Mouse (Mus musculus) heart, embryonic 11.5 days (tissue): ENCODE data around the gene Cadm3. TPM values are rescaled to one million over a fixed set of nuclear protein-coding genes. Genes with fewer than 3 reads are reported as not detected.
"Not testable (repeated sequence)": the region's sequence is repeated elsewhere in the genome, so short reads cannot be mapped to it uniquely, and the experiment has no call there.

Experiments used
- ATAC-seq: fragments of 200-750 bp; cut with Nextera tagmentation; replicated peaks from 2 replicates; pipeline ENCODE4 v1.8.0; 2017; ENCODE audit warnings: moderate library complexity; ENCODE audit not compliant: insufficient number of reproducible peaks, low FRiP score, low TSS enrichment
- H3K27ac ChIP-seq: fragments of 300-500 bp; sonication (generic); 2 replicates; pipeline ENCODE4 v1.5.1; 2014; ENCODE audit warnings: mild to moderate bottlenecking, low read depth, low read length
- H3K27me3 ChIP-seq: fragments of 300-500 bp; sonication (generic); 2 replicates; pipeline ENCODE4 v1.6.1; 2014; ENCODE audit warnings: mild to moderate bottlenecking, low read length, mixed read lengths; ENCODE audit not compliant: control insufficient read depth, insufficient read depth
- H3K36me3 ChIP-seq: fragments of 300-500 bp; sonication (generic); 2 replicates; pipeline ENCODE4 v1.6.1; 2014; ENCODE audit warnings: mild to moderate bottlenecking, low read length, moderate library complexity, mixed read lengths; ENCODE audit not compliant: control insufficient read depth, insufficient read depth
- H3K4me1 ChIP-seq: fragments of 300-500 bp; sonication (generic); 2 replicates; pipeline ENCODE4 v1.6.1; 2014; ENCODE audit warnings: low read length; ENCODE audit not compliant: control insufficient read depth, insufficient read depth
- H3K4me2 ChIP-seq: fragments of 300-500 bp; sonication (generic); 2 replicates; pipeline ENCODE4 v1.6.1; 2014; ENCODE audit warnings: mild to moderate bottlenecking, moderate library complexity
- H3K4me3 ChIP-seq: fragments of 300-500 bp; sonication (generic); 2 replicates; pipeline ENCODE4 v1.5.1; 2014; ENCODE audit warnings: low read depth, low read length
- H3K9ac ChIP-seq: fragments of 300-500 bp; sonication (generic); 2 replicates; pipeline ENCODE4 v1.6.1; 2014; ENCODE audit warnings: mild to moderate bottlenecking, low read depth, low read length, moderate library complexity
- H3K9me3 ChIP-seq: fragments of 300-500 bp; sonication (generic); replicated peaks from 2 replicates; pipeline ENCODE4 v1.6.1; 2016; ENCODE audit warnings: low read length; ENCODE audit not compliant: control insufficient read depth
- WGBS: fragments of 180-500 bp; shearing (Covaris S2); extraction: QIAGEN DNeasy Blood & Tissue Kit; methylation state at CpG from one replicate; pipeline ENCODE4 v1.1.7; 2014; ENCODE audit not compliant: insufficient replicate concordance; 5-methylcytosine and 5-hydroxymethylcytosine counted together
- polyA plus RNA-seq: library from polyadenylated mRNA; unstranded; fragments of >200 nt; fragmentation: Nextera tagmentation; extraction: Ambion mirVana; gene quantifications from 2 replicates; pipeline ENCODE4 v1.2.1, GENCODE M21; 2014

The Cadm3 gene
- polyA plus RNA-seq, 1 experiment from 2014 or later, result 1.3 TPM

DNA sequence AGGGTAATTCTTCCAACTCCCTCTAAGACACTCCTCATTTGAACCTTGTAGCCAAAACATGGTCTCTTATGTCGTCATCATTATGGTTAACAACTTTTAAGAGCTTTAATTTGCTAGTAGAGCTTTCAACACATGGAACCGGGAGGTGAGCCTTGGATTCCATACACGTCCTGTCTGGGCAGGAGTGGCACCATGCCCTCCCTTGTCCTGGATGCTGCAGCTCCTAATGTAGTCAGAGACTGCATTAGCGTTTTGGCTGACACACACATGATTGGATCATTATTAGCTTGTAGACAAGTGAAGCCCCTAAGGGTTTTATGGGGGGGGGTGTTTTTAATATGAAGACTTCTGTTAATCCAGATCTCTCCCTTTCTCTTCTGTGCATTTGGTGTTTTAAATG is 42.5 kb downstream of the Cadm3 start:
- no peaks in the 10 kb centered on the region for H3K27me3 ChIP-seq
- H3K4me2 ChIP-seq, result no peak overlapping the region
- H3K36me3 ChIP-seq, result no peaks in the 10 kb centered on the region
- H3K4me3 ChIP-seq, result no peak overlapping the region
- H3K27ac ChIP-seq, result no peak overlapping the region
- 55% methylated on average over 4 of the region's 4 CpGs for WGBS
- H3K4me1 ChIP-seq, result peaks cover 7% of the 10 kb centered on the region
- no peak overlapping the region for H3K9ac ChIP-seq
- ATAC-seq, result no peak
- no peaks in the 10 kb centered on the region for H3K9me3 ChIP-seq

DNA sequence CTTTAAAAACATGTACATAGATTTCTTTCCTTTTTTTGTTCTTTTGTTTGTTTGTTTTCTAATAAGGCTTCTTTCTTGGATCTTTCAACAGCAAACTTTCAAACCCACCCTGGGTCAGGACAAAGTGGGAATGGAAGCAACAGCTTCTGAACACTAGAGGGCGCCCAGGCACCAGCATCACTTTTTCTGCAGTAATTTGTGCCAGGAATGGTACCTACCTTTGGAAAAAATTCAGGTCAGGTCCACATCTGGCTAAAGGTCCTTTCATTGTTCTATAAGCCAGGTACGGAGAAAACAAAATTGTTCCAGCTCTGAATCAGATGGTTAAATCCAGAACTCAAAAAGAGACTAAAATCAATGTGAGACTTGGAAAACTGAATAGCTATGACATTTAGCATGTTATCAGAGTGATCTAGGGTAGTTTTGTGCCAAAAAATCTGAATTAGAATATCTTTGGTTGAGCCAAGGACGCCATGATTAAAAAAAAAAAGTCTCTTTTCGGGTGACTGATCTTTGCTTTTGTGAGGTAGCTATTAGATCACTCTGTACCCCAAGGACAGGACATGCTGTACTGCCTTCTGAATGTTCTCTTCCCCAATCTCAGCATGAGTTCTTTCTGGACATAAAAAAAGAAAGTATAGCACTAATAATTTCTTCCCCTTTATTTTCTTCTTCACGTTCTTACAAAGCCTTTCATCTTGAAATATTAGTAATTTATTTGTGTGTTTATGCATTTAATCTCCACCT is 43.5 kb downstream of the Cadm3 start:
- WGBS, result 26% methylated on average over 5 of the region's 5 CpGs
- no peak for ATAC-seq

DNA sequence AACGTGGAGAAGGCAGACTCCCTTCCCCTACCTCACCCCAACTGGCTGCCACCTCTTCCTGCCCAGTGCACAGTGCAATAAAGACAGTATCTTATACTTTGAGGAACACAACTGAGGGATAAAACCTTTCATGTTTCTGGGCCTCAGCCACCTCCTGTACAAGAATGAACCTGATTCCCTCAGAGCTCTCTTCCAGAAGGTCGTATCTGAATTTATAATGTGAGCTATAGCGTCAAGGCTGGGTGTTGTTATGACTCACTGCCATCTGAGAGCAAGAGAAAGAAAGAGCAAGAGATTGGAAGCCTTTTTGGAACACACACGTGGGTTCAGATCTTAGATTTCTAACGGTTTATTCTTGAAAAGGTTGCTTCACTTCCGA is 45.3 kb downstream of the Cadm3 start:
- H3K27ac ChIP-seq, result no peak overlapping the region
- no peaks in the 10 kb centered on the region for H3K9me3 ChIP-seq
- no peaks in the 10 kb centered on the region for H3K27me3 ChIP-seq
- no peaks in the 10 kb centered on the region for H3K4me1 ChIP-seq
- H3K36me3 ChIP-seq, result no peaks in the 10 kb centered on the region
- no peak for ATAC-seq
- WGBS, result 64% methylated on average over 6 of the region's 6 CpGs
- H3K4me3 ChIP-seq, result no peak overlapping the region
- no peak overlapping the region for H3K9ac ChIP-seq
- H3K4me2 ChIP-seq, result no peak overlapping the region

More for the DNA sequence above, 43.5 kb downstream of the Cadm3 start:
- Histone ChIP-seq H3K9ac (no peak overlapping the region), H3K36me3 (no peaks in the 10 kb centered on the region), H3K4me1 (peaks cover 2% of the 10 kb centered on the region), H3K4me2 (no peak overlapping the region), H3K4me3 (no peak overlapping the region), H3K27me3 (no peaks in the 10 kb centered on the region), H3K9me3 (no peaks in the 10 kb centered on the region), H3K27ac (no peak overlapping the region)

DNA sequence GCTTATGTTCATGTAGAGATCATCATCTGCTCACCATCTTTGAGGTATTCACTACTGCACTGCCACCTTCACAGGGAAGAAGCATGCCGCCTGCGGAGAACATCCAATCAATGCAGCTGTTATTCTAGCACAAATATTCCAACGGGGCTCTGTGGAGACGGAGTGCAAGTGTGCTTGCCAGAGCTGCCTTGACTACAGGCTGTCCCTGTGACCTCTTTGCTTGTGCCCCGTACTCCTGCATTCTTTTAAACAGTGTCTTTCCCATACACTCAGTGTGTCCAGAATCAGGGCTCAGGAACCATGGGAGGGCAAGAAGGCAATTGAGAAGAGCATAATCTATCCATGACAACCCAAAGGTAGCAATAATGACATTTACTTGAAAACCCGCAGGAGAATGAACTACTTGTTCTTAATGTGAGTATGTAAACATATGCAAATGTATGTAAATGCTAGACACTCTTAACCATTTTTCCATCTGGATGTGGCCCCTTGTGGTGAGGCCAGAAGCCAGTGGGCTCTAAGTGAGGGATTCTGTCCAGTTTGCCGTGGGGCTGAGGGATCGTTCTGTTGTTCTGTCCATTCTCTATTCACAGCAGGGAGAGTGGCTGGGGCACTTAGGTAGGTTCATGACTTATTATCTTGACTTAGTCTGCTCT is 45.8 kb downstream of the Cadm3 start:
- Histone ChIP-seq H3K27me3 (no peaks in the 10 kb centered on the region), H3K4me2 (no peak overlapping the region), H3K9me3 (no peaks in the 10 kb centered on the region), H3K27ac (no peak overlapping the region), H3K4me1 (no peaks in the 10 kb centered on the region), H3K36me3 (no peaks in the 10 kb centered on the region), H3K4me3 (no peak overlapping the region), H3K9ac (no peak overlapping the region)
- no peak for ATAC-seq
- WGBS, result 77% methylated on average over 8 of the region's 8 CpGs

DNA sequence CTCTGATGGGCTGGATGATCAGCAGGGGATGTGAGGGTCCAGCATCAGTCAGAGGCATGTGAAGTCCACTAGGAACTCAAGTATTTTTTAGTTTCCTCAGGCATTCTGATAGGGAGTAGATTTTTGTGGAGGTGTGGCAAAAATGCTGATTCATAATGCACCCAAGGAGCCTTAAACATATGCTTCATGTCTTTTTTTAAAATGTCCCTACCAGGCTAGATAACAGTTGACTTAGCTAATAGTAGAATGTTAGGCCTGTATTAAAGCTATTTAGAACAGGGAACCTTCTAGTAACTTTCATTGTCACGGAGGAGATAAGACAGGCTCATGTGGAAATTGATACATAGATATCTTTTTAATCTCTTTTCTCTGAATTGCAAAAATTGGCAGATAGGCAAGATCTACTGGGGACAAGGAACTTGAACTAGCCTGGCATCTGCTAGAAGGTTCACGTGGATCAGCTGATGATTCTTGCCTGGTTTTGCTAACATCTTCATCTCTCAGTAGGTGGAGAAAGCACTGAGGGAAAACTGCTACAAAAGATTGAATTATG is 49.5 kb downstream of the Cadm3 start:
- H3K4me1 ChIP-seq, result no peaks in the 10 kb centered on the region
- no peaks in the 10 kb centered on the region for H3K27me3 ChIP-seq
- no peak overlapping the region for H3K4me3 ChIP-seq
- H3K9me3 ChIP-seq, result no peaks in the 10 kb centered on the region
- 86% methylated on average over 2 of the region's 2 CpGs for WGBS
- no peaks in the 10 kb centered on the region for H3K36me3 ChIP-seq
- H3K4me2 ChIP-seq, result no peak overlapping the region
- no peak overlapping the region for H3K9ac ChIP-seq
- ATAC-seq, result no peak
- no peak overlapping the region for H3K27ac ChIP-seq

DNA sequence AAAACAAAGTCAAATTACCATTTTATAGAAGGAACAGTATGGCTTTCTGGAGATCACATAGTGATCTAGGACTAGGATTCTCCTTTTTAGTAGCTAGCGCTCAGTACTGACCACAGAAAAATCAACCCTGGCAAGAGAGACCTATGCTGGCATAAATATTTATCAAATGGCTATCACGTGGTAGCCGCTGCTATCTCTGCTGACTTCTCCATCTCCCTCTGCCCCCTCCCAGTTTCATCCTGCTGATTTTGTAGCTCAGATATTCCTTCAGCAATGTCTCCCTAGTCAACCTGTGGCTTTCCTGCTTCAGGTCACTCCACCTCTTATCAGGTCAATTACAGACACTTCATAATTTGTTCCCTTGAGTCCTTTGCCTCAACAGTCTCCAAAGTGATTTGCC is 51.8 kb downstream of the Cadm3 start:
- no peak overlapping the region for H3K4me2 ChIP-seq
- H3K27ac ChIP-seq, result no peak overlapping the region
- ATAC-seq, result no peak
- no peaks in the 10 kb centered on the region for H3K36me3 ChIP-seq
- H3K9ac ChIP-seq, result no peak overlapping the region
- no peaks in the 10 kb centered on the region for H3K27me3 ChIP-seq
- H3K4me3 ChIP-seq, result no peak overlapping the region
- no peaks in the 10 kb centered on the region for H3K4me1 ChIP-seq
- WGBS, result 78% methylated on average over 3 of the region's 3 CpGs
- H3K9me3 ChIP-seq, result no peaks in the 10 kb centered on the region

DNA sequence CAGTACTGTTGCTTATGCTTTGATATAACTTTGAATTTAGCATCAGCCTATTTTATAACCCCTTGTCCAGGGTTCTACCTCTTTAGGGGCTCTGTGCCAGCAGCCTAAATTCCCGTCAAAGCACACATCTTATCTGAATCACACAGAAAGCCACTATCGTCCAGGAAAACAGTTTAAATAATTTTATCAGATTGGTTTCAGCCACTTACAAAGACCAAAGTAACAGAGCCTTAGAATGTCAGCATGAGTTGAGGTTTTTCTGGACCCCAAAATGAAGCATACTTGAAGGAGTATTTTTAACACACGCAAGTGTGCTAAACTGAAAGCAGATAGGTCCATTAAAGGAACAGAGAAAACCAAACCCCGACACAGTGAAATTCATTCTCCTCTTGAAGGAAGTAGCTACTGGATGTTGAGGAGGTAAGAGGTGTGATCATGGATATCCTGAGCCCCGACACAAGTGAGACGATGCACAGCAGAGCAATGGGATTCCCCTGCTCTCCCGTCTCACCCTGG is 53.9 kb downstream of the Cadm3 start:
- not testable (repeated sequence) for ATAC-seq
- 71% methylated on average over 7 of the region's 7 CpGs for WGBS

DNA sequence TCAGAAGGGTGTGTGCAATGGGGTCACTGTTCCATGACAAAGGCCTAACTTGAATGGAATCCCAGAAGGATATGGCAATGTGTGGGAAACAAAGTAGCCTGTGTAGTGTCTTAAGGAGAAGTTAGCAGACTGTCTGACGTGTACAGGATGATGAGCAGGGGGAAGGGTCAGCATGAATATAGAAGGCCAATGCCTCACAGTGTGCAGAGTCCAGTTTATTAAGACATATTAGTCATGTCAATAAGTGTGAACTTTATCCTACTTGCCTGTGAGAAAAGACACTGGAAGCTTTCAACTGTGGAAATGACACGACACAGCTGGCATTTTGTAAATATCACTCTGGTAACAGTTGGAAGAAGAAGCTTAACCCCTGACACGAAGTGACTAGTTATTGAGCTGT is 64.7 kb downstream of the Cadm3 start:
- 43% methylated on average over 3 of the region's 3 CpGs for WGBS
- ATAC-seq, result not testable (repeated sequence)

More for the DNA sequence above, 53.9 kb downstream of the Cadm3 start:
- H3K9me3 ChIP-seq, H3K4me1 ChIP-seq, H3K9ac ChIP-seq, H3K4me3 ChIP-seq, H3K27me3 ChIP-seq, H3K36me3 ChIP-seq, H3K27ac ChIP-seq, H3K4me2 ChIP-seq: not testable (repeated sequence)

More for the DNA sequence above, 64.7 kb downstream of the Cadm3 start:
- not testable (repeated sequence) for H3K36me3 ChIP-seq, H3K9ac ChIP-seq, H3K9me3 ChIP-seq, H3K4me1 ChIP-seq, H3K27me3 ChIP-seq, H3K4me2 ChIP-seq, H3K27ac ChIP-seq, H3K4me3 ChIP-seq
